Mouse (Mus musculus) urinary bladder, adult 2 months (tissue): ENCODE measurements around the gene Ctla4. TPM values are rescaled to one million over a fixed set of nuclear protein-coding genes. Genes with fewer than 3 reads are reported as not detected.

Experiments
- DNase-seq: peaks from one replicate; pipeline ENCODE4 v3.0.0; 2022; ENCODE audit warnings: low spot score
- polyA plus RNA-seq: library from polyadenylated mRNA; depleted of rRNA; stranded (reverse); fragments of >200 nt; gene quantifications from 2 replicates; pipeline ENCODE4 v1.2.3, GENCODE M21; 2012; rRNA removed

The Ctla4 gene
- 0.10 and 0.11 TPM in 2 replicates for polyA plus RNA-seq

DNA sequence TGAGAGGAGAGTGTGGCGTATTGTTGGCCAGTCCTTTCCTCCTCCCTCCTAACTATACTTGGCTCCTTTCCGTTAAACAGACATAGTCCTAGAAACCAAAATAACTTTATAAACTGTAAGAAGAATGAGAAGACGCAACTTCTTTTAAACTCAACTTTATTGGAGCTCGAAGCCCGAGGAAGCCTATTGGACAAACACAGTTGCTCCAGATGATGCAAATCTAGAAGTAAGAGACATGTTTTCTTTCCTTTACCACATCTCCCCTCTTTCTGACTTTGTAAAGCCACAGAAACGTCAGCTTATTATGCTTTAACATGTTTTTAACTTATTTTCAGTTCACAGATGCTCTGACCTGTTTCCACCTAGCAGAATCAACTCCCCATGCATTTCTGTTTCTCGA is at the start of gene Ctla4:
Gene Ctla4, plus strand, starts transcription at position 20 of the 400 bp plus-strand sequence.
- no peak for DNase-seq

DNA sequence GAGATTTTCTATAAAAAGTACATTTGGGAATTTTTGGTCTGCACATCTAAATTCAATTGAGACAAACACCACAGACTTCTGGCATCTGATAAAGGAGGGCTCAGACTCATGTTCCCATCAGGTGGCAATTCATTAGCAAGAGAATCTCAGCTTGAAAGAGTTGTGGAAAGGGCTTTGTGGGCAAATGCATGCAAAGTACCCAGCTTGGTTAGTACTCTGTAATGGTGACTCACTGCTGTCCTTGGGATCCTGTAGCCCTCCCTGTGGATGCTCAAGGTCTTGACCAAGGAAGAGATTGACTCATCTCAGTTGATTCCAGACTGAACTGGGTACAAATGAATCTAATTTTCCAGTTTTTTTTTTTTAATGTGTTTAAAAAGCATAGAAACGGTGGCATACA is 47.6 kb upstream of the Ctla4 start:
- no peak for DNase-seq

DNA sequence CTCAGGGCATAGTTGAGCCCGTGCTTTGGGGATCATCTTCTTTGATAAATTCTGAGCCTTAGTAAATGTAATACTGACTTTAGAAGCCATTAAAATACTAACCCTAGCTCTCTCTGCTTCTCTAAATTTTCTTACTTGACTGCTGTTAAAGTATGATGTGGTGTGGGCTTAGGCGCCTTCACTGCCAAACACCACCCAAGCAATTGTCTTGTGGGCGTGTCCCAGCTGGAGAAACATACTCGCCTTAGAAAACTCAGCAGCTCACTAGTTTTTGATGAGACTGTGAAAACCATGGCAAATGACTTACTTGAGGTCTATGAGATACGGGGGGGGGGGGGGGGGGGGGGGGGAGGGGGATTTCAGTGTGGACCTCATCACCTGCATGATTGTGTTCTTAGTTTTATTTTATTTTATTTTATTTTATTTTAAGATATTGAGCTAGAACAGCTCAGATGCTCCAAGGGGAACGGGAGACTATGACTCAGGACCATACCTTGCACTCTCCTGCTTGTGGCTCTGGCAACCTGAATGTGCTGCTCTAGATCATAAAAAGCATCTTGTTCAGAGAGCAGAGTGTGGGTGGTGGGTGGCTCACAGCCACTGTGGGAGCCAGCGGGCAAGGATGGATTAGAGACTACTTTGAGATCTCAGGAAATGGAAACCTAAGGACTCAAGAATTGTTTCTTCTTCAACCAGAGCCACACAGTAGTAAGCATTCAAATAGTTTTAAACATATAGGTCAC is 41.3 kb upstream of the Ctla4 start:
- DNase-seq: no peak

DNA sequence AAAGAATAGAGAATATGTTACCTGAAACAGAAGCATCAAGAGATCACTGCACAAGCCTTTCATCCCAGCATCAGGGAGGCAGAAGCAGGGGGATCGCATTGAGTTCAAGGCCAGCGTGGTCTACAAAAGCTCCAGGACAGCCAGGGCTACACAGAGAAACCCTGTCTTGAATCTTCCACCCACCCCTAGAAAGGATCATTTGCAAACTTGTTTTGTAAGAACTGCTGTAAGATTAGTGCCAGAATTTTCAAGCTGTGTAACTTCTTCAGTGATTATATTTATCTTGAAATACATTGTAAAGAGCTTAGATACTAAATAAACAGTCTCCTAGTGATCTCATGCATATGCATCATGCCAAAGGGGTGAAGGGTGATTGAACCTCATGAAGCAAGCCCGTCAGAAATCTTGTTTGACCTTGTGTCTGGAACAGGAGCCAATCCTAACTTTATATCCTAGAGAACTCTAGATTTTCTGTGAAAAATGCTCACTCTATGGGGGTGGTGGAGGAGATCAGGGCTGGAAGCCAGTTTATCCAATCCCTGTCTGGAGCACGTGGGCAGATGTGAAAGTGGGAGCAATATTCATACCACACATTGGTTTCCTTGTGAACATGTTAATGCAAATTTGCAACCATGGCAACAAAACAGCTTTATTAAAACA is 40.1 kb upstream of the Ctla4 start:
- no peak for DNase-seq

DNA sequence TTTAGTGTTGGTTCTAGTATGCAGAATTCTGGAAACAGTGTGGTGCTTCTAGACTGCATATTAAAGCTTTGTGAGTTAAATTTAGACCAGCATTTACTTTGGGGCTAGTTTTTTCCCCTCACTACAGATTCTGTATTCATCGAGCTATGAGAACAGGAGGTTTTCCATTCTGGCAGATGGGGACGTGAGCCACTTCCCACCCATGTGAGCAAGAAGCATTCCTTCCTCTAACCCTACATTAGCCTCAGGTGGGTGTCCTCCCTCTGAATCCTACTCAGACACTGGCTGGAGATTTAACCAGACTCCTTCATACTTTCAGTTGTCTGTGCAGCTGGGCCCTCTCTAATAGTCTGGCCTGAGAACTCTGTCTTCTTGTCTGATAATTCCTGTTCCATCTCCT is 37.7 kb upstream of the Ctla4 start:
- DNase-seq: no peak

DNA sequence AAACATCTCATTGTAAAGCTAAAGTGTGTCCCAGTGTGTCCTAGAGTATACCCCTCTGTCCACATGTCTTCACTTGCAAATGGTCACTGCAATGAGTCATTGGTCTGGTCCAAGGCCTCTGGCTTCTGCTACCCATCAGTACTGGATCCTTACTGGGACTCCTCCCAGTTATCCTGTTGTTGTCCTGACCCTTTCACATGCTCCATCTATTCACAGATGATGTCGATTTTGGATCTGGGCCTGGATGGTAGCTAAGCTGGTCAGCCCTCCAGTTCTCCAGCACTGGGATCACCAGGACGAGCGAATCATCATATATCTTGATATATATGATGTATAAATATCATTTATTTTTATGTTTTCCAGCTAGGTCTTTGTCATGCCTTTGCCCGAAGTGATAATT is 37.0 kb upstream of the Ctla4 start:
- DNase-seq: no peak

DNA sequence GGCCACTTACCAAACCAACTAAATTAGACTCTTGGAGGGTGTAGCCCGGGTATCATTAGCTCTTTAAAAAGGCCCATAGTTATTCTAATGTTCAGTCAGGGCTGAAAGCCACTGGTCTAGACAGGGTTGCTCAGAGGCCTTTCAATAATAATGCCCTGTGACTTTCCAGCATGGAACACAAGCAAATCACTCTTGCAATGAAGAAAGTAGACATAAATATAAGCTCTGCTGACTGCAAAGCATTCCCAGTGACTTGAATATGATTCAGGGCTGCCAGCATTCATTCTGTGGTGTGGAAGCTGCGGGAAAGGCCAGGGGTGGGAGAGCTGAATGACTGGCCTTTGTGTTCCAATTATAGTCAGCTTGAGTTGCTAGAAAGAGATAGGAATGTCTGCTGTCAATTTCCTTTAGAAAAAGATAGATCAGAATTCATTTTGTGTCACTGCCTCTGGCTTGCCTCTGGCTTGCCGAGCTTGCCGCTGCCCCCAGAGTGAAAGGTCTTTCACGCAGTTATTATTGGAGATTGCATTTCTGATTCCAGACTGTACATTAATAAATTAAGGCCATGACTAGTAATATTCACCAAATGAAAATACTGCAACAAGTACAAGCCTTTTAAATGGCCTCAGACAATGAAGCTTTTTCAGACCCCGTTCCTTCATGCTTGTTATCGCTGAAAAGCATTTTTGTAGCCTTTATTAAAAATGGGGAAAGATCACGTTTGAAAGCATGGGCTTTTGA is 35.6 kb upstream of the Ctla4 start:
- DNase-seq: no peak

DNA sequence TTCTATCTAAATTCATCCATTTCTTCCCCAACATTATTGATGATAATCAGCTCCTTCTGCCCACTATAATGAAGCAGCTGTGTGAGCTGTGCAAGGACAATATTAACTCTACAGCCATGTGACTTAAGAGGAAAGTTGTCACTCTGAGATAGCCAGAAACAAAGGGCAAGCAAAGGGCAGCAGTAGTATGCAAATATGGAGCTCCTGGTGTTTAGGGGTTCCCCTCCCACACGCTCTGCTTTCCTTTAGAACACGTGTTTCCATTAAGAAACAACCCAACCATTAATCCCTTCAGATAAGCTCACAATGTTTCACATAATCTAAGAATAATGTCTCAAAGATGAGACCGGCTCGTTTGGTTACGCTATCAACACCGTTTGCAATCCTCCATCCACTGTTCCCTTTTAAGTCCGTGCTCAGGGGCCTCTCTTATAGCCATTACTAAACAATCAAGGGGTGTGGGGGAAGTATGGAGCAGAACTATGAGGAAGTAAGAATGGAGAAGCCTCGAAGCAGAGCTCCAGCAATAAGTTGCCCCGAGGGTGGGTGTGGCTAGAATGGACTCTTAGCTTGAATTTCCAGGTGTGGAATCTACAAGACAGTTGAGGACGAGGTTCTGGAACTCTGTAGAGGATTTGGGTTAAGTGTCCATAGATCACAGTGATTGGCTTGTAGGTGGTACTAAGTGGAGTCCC is 34.6 kb upstream of the Ctla4 start:
- no peak for DNase-seq

DNA sequence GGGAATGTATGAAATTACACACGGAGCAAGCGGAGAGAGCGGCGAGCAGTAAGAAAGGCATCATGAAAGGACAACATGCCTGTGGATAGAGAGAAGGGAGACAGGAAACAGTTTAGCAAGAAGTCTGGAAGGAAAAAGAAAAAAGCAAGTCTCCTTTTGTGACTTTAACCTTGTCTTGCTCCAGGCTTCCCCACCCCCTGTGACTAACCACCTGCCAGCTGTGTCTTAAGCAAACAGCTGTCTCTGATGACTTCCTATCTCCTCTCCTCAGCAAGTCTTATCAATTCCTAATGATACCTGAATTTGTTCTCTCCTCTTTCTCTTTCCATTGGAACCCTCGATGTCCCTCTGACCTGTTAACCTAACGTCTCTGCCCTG is 34.0 kb upstream of the Ctla4 start:
- DNase-seq: no peak

DNA sequence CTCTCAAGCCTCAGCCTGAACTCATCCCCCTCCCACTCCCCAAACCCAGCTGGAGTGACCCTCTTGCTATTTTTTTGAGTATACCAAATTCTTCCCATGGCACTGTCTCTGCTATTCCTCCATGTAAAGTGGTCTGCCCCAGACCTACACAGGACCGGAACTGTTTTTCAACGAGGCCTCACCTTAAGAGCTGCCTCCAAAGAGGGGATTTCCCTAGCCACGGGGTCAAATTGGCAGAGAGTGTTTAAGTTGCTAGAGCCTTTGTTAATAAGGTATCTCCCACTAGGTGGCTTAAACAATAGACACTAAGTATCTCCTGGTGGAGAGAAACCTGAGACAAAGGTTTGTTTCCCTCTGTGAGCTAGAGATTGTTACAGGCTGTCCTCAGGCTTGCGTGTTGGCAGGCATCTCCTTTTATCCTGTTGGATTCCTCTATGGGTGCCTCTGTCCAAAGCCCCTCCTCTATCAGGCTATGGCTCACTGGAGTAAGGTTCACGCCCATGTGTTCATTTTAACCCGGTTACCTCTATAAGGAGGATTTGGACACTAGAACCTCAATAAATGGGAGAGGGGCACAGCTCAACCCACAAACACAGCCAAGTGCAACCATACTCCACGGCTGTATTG is 33.4 kb upstream of the Ctla4 start:
- no peak for DNase-seq

DNA sequence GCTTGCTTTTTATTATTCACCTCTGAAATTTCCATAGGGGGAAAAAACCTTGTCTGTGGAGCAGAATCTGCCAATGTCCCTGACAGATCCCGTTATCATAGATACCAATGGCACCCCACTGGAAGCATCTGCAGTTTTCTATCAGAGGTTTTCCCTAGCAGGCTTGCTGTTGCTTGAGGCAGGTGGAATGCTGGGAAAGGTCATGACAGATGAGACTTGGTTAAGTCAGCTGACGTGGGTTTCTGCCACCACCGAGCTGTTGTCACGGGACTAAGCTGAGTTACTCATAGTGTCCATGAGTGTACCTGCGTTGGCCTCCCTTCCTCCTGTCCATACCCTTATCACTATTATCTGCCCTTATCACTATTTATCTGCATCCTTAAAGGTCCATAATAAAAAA is 32.8 kb upstream of the Ctla4 start:
- no peak for DNase-seq

DNA sequence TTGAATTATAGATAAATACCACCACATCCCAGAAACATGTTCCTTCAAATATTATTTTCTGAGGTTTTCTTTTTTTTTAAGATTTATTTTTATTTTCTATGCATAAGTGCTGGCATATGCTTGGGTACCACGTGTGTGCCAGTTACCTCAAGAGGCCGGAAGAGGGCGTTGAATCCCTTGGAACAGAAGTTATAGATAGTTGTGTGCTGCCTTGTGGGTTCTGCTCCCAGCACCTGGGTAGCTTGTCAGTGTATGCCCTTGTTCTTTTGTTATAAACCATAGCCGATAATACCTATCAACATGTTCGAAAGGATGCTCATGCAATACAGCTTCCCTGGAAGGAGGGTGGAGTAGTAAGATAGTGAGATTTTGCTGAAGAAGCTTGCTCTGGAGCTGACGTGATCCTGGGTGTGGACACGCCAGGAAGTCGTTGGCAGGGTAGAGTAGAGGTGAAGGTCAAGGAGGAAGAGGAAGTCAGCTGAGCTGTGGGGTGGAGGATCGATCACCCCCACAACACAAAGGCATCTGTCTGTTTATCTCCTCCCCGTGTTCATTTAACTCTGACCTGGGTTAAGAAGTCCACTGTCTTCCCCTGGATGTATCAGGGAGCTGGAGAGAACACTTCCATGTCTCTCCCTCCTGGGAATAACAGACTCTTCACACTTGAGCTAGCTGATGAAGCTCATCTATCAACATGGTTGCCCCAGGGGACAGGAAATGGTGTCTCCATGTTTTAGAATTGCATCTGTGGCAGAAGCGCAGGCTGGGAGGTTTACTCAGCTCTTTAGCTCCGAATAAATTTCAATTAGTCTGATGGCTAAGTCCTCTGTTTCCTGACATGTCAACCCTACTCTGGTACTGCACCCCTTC is 29.2 kb upstream of the Ctla4 start:
- DNase-seq: no peak

DNA sequence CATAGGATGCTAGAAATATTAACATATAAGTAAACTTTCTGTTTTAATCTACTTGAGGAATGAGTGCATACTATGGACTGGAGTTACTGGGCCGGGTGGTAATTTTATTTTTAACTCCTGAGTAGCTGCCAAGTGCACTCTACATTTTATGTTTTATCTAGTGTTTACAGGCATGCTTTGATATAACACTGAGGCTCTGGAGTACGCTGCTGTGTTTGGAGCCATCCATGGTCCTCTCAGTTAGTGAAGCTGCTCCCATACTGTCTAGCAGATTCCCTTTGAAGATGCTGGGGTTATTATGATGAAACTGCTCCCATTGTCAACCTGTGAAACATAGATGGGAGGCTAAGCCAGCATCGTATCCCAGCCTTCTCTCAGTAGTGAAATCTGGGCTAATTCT is 27.6 kb upstream of the Ctla4 start:
- DNase-seq: no peak

DNA sequence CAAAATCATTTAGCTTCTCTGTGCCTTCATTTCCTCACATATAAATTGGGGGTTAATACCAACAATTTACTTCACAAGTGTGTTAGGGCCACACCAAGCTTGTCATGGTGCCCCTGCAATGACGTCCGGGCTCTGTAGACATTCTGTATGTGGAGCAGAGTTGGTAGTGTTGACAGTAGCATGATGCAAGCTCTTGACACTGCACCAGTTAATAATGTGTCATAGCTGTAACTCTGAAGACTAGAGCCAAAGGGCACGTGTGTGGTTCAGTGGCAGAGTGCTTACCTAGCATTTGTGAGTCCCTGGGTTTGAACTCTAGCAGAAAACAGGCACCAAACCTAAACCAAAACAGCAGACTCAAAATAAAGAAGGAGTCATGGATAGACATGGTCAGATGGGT is 27.0 kb upstream of the Ctla4 start:
- DNase-seq: no peak

DNA sequence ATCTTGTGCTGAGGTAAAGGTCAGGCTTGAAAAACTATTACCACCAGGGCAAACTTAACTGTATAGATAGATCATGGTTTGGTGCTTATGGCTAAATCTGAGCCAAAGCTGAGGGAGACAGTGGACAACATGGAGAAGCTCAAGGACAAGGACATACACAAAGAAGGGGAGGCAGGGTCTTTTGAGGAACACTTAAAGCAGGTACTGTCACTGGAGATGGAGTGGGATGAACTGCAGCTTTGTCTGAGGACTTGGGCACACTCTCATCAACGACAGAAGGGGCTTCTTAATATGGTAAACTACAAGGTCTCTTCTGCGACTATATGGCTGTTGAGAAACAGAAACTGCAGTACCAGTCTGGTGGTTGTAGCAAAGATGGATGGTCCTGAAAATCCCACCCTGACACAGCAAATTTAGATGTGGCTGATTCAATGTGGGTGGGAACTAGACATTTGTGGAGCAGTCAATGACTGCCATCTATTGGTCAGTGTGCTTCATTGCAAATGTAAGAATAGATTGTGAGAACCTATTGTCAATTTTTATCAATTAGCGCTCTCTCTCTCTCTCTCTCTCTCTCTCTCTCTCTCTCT is 26.3 kb upstream of the Ctla4 start:
- DNase-seq: no peak

DNA sequence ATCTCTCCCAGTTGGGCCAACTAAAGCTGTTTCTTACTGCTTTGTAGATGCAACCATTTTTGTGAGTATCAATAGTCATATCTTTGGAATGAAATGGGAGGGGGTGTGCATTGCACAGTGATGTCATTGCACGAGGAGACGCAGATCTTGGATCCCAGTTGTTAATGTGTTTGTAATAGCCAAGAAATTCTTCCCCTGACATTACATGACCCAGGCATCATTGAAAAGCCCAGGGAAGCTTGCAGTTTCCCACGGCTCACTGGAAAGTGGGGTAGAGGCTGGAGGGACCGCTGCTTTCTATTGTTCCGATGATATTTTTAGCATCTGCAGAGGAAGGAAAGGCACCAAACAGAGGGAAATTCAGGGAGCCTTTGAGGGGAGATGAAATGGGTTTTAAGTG is 25.8 kb upstream of the Ctla4 start:
- DNase-seq: no peak

DNA sequence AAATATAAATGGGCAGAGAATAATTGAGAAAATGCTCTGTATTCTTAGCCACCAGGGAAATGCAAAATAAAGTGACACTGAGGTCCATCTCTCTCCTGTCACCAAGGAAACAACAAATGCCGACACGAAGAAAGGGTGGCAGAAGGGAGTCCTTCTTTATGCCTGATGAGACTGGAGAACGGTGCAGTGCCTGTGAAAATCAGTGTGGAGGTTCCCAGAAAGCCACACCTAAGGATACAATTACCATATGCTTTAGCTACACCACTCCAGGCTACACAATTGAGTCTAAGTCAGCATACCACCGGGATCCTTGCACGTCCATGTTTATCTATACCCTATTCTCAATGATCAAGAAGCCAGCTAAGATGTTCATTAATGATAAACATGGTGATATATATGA is 25.4 kb upstream of the Ctla4 start:
- DNase-seq: no peak

DNA sequence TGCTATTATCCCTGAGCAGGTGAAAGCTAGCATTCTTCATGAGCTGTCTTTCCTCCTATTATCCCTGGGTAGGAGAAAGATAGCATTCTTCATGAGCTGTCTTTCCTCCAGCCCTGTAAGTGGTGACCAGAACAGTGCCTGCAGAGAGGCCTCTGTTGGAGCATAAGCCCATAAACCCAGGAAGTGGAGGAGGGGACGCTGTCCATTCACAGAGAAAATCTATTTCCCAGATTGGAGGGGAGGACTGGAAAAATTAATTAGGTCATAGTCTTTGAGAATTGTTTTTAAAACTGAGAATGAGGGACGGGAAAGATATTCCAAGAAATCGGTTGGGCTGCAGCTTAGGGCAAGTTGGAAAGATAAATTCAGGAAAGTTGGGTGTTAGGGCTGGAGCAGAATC is 24.3 kb upstream of the Ctla4 start:
- no peak for DNase-seq

DNA sequence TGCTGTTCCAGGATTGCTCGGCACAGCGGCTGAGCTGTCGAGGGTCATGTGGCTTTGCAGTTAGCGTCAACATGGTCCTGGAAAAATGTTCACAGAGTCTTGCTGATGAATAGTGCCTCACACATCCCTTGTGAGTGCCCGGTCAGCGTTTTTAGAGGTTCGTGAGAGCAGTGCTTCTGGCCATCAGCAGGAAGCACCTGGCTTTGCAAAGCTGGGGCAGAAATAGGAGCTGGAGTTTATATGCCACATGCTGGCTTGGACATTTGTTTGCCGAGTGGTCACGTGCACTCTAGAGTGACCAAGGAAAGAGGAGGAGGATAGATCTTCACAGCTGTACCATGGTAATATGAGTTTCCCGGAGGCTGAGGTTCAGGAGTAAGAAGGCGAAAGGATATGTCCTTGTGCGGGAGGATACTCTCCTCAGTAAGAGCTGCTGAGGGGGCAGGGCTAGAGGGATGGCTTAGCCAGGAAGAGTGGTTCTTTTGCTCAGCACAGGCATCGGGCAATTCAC is 23.8 kb upstream of the Ctla4 start:
- no peak for DNase-seq

DNA sequence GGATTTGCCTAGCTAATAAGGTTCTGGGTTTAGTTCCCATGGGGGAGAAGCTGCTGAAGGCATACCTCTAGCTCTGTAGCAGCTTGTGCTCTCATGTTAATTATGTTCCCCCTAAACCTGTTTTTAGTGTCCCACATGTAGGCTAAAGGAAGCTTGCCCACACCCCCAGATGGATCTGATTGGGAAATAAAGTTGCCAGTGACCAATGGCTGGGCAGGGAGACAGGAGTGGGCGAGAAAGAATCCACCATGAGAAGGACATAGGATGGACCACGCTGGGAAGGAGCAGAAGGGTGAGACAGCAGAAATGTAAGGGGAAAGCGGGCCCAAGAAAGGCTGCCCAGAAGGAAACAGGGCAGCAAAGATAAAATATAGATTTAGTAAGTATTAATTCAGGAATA is 23.1 kb upstream of the Ctla4 start:
- DNase-seq: no peak
